Mouse (Mus musculus) layer of hippocampus, adult 8-10 months (tissue): ENCODE data around the gene Ccng1. TPM values are rescaled to one million over a fixed set of nuclear protein-coding genes. Genes with fewer than 3 reads are reported as not detected.
"Not testable (repeated sequence)": the region's sequence is repeated elsewhere in the genome, so short reads cannot be mapped to it uniquely, and the experiment has no call there.

ENCODE experiments used
- DNase-seq, 2 experiments: peaks; one replicate each; pipeline ENCODE4 v3.0.0; 2022; ENCODE audit warnings: low spot score in 2 of 2
- total RNA-seq, 4 experiments: library from RNA; stranded (reverse); gene quantifications; 2 replicates each; pipeline ENCODE4 v1.2.4; 2022

Ccng1 gene
- total RNA-seq, 4 experiments from 2014 or later: 64.8 to 75.7 (median 68.7) TPM

GRCm38 (mm10) chr11:40732997-40733338 lies 22.1 kb downstream of the Ccng1 start:
- DNase-seq: no peak

GRCm38 (mm10) chr11:40718324-40718723 lies 36.8 kb downstream of the Ccng1 start:
- no peak for DNase-seq

- no peak for DNase-seq
Measured at GRCm38 (mm10) chr11:40715524-40715923, 39.6 kb downstream of the Ccng1 start.

- DNase-seq: no peak
Measured at GRCm38 (mm10) chr11:40713858-40714257, 41.3 kb downstream of the Ccng1 start.

DNA sequence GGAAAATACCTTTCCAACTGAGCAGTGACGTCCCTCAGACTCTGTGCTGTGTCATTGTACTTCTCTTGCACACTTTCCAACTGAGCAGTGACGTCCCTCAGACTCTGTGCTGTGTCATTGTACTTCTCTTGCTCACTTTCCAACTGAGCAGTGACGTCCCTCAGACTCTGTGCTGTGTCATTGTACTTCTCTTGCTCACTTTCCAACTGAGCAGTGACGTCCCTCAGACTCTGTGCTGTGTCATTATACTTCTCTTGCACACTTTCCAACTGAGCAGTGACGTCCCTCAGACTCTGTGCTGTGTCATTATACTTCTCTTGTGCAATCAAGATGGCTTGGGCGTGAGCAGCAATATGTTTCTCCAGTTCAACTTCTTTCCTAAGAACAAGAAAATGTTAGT lies 45.2 kb downstream of the Ccng1 start:
- not testable (repeated sequence) for DNase-seq

Other genes with a start within 250 kb of the Ccng1 start
- 100 to 1,000 TPM; 120 to 127 (median 125) TPM for gene Mat2b, start 60.1 kb downstream of the Ccng1 start, total RNA-seq
- under 1 TPM in 3 of 4 experiments, not detected in 1; 0.37 to 0.57 (median 0.45) TPM for gene Hmmr, start 21.9 kb downstream of the Ccng1 start, total RNA-seq
- 10 to 100 TPM; 16.7 to 21.6 (median 18.3) TPM for gene Nudcd2, start 21.6 kb downstream of the Ccng1 start, total RNA-seq